Mouse (Mus musculus) left cerebral cortex, postnatal 10 days (tissue): Measurements from ENCODE around the gene Npas3. TPM values are rescaled to one million over a fixed set of nuclear protein-coding genes. Genes with fewer than 3 reads are reported as not detected.

Source experiments
- DNase-seq, 2 experiments: peaks; one replicate each; pipeline ENCODE4 v3.0.0; 2021 to 2022; ENCODE audit warnings: low spot score in 2 of 2, mixed read lengths in 1 of 2; ENCODE audit errors: extremely low spot score in 1 of 2
- intact Hi-C: fragments of 180-260 bp; cut with DNase I; formaldehyde crosslinking; loops from one replicate; pipeline ENCODE4 v1.15.1; 2025
- total RNA-seq, 2 experiments: library from RNA; stranded (reverse); gene quantifications; 2 replicates each; pipeline ENCODE4 v1.2.3; 2021

The Npas3 gene
- total RNA-seq, 2 experiments from 2014 or later = 32.8 to 33.8 TPM

GRCm38 (mm10) chr12:53519556-53519955, 271.1 kb downstream of the Npas3 start:
- no peak for DNase-seq
- intact Hi-C loops = no loop called here

GRCm38 (mm10) chr12:53522631-53523030, 274.2 kb downstream of the Npas3 start:
- intact Hi-C loops = no loop called here

DNA sequence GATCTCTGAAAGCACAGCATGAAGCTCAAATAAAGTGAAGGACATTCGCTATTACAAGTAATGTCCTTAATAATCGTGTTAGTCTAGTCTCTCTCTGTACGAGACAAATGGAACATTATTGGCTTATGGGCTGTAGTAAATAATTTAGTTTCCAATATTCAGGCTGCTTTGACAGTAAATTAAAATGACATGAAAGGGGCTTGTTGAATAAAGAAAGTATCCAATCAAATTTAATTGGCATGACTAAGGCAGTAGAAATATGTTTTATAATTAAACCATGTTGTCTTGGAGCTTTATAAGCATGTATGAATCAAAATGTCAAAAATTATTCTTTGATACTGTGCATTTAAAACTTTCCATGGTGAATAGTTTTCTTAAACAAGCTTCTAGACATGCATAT, 278.6 kb downstream of the Npas3 start:
- no peak for DNase-seq
- intact Hi-C loops = no loop called here

More at GRCm38 (mm10) chr12:53522631-53523030, 274.2 kb downstream of the Npas3 start:
- no peak for DNase-seq

- intact Hi-C loops = no loop called here
- DNase-seq = no peak
Observed at GRCm38 (mm10) chr12:53529345-53529744, 280.9 kb downstream of the Npas3 start.

- intact Hi-C loops = no loop called here
Observed at GRCm38 (mm10) chr12:53536816-53537215, 288.3 kb downstream of the Npas3 start.

GRCm38 (mm10) chr12:53556359-53556758, 307.9 kb downstream of the Npas3 start:
- DNase-seq = no peak
- intact Hi-C loops = no loop called here

More at GRCm38 (mm10) chr12:53536816-53537215, 288.3 kb downstream of the Npas3 start:
- DNase-seq = no peak

- intact Hi-C loops = no loop called here
- DNase-seq = no peak
Observed at GRCm38 (mm10) chr12:53558259-53558658, 309.8 kb downstream of the Npas3 start.

DNA sequence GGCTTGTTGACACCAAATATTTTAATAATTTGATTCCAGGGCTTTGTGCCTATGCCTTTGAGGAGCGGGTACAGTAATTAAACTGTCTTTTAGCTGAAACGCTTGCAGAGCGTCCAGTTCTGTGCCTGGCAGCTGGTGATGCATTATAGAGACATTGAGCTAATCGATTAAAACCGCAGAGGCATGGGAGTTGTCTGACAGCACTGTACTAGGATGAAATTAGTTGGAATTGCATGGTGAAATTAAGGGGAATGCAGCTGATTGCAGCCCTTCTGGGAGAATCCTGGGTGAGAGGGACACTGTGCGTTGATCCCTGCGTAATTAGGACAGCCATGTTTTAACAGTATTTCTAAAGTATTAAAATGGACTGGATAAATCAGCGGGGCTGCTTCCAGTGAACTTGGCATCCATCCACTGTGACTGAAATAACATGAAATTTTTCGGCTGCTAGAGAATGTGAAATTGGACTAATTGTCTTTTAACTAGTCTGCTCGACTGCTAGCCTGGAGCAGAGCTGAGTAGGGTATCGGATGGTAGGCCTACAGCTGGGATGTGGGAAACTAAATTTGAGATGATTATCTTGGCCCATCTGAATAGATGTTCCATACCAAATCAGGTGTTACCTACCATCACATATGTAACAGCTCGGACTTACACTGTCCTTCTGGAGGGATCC, 318.4 kb downstream of the Npas3 start:
- DNase-seq = no peak
- intact Hi-C loops = no loop called here

DNA sequence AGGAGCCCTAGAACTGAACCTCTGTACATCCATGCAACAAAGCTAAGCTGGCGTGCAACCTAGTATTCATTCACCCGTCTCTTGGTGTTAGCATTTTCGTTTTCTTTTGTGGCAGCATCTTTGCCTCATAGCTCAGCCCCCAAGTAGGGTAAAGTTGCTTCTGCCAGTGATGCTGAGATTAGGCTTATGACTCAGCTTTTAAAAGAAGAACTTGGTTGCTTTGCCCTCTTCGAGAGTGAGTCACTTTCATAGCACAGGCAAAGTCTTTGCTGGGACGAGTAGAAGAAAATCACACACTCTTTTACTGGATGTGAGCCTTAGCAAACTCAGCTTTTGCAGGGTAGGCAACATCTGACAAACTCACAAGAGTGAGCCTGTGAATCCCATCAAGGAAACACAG, 332.7 kb downstream of the Npas3 start:
- intact Hi-C loops = no loop called here

GRCm38 (mm10) chr12:53587249-53587648, 338.8 kb downstream of the Npas3 start:
- intact Hi-C loops = no loop called here
- no peak for DNase-seq

More for the DNA sequence above, 332.7 kb downstream of the Npas3 start:
- no peak for DNase-seq

DNA sequence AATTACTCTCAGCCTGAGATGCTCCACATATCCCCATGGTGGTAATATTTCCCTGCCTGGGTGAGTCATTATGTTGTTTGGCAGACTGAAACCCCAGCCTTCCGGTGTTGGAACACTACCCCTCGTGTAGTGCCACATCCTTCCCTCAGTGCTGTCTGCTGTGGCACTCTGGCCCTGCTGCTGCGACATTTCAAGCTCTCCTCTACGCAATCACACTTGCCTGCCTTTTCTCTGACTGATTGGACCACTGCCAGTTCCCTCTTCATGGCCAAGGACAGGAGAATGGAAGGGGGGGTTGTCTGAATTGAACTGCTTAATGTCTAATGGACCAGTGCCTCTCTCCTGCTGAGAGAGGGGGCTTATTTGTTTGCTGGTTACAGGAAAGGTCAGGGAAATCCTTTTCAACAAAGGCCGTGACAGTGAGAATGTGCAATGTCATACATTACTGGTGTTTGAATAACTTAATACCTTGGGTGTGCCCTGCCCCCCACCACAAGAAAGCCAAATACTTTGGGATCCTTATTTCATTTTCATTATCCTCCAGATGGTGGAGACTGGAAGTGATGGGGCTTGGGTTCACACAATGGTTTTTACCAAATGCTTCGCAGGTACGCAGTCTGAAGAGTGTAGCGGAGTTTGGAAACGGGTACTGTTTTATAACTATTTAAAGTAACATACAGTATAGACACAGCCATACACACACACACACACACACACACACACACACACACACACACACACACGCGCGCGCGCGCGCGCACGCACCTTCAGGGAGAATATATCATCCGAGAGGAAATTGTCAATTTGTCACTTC, 339.4 kb downstream of the Npas3 start:
- intact Hi-C loops = no loop called here
- peak; percentile 40 to 64 for DNase-seq

DNA sequence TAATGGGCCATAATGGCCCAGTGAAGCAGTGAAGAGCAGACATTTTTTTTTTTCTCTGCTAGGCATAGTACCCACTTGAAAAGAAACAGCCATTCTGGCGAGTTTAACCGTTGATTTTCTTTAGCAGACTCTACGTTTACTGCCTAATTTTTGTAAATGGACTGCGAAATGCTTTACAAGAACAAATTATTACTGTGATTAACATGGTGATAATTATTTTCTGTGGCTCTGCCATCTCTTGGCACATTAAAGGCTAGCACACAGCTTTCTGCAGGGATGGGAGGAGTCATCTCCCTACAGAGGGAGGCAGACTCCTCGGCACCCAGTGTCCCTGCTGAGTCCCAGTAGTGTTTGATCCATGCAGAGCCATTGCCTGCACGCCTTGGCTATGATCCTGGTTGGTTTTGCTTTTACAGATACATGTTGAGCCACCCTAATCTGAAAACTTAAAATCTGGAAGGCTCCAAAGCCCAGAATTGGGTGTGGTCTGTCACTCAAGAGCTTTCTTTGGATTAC, 341.0 kb downstream of the Npas3 start:
- no peak for DNase-seq
- intact Hi-C loops = no loop called here

GRCm38 (mm10) chr12:53605661-53606060, 357.2 kb downstream of the Npas3 start:
- intact Hi-C loops = no loop called here
- DNase-seq = no peak

GRCm38 (mm10) chr12:53612120-53612519, 363.6 kb downstream of the Npas3 start:
- DNase-seq = no peak
- intact Hi-C loops = no loop called here

DNA sequence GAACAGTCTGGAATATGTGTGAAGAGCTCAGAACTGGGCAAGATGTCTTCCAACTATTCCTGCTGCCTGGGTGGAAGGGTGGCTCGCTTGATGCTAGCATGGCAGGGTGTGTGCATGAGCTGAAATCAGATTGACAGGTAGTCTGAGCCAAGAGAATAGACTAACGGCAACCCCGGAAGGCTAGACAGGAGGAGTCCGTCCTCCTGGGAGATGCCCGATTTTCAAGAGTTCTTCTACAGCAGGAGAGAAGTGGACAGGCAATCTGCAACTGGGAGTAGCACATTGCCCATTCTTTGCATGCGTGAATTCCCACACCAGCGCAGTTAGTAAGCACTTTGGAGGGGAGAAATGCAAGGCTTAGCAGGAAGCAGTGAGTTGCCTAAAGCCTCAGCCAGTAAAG, 372.8 kb downstream of the Npas3 start:
- DNase-seq = no peak
- intact Hi-C loops = no loop called here

DNA sequence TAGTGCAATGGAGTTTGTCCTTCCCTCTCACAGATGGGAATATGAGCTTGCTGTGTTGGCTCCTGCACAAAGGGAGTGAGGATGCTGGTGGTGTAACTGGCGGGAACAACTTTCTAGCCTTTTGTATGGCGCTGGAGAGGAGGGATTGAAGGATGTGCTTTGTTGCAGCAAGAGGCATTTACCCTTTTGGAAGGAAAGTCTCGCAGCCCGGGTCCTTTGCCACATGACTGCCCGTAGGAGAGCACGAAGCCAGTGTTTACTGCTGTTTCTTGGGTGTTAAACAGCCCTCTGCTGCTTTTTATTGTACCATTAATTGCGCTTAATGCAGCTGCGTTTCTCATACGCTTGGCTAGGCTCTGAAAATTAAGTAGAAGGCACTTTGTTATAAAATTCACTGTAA, 375.3 kb downstream of the Npas3 start:
- intact Hi-C loops = no loop called here
- no peak for DNase-seq

GRCm38 (mm10) chr12:53624379-53625021, 376.0 kb downstream of the Npas3 start:
- intact Hi-C loops = no loop called here
- DNase-seq = no peak

DNA sequence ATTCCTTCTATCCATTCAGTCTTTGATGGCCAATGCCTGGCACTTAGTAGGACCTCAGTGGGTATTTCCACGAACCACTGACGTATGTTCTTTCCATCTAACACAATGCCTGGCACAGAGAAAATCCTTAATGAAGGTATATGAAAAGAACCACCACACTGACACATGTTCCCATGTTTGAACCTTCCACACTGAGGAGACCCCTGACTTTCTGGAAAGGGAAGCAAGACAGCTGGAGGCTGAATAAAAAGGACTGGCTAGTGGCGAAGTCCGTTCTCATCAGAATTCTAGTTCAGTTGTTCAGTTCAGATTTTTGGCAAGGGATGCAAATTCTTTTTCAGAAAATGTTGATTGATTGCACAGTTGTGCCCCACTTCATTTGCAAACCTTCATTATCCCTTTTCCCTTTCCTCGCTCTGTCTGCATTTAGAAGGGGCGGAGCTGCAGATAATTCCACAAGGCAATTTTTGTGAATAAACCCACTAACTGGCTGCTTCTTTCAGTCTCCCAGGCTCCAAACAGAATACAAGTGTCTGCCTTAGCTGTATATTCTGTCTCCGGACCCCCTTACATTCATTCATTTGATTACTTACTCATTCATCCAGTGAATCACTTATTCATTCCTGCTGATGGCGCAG, 381.1 kb downstream of the Npas3 start:
- intact Hi-C loops = no loop called here
- DNase-seq = no peak

DNA sequence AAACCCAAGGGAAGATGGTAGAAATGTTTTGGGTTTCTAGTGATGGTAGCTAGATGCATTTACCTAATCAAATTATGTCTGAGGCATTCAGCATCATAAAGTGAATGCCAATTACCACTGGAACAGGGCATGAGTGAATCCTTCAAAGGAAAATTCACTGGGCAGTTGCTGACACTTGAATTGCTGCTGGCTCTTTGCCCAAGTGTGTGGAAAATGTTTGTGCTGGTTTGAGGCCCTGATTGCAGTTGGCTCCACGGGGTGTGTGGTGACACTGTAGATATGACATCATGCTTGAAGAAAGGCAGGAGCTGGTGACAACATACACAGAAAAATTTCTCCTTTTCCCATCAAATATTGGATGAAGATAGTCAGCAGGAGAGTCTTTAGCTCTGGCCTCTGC, 382.1 kb downstream of the Npas3 start:
- intact Hi-C loops = no loop called here
- no peak for DNase-seq
